Comparison of ENCODE assay signal across 8 mouse cellular contexts in genomic region chr7:67788713-67789112, GRCm38 (mm10). TPM values are rescaled to one million over a fixed set of nuclear protein-coding genes. Genes with fewer than 3 reads are reported as not detected.
DNase-seq lines count a peak whose midpoint lies in the region; ATAC-seq and TF ChIP-seq lines count a peak whose summit lies in the region.

No protein-coding gene starts in this region.

- H3K79me3 ChIP-seq in C2C12 (ENCODE audit: low read depth): no peaks in the 10 kb centered on the region

- no peak overlapping the region for H3K27ac ChIP-seq in kidney, embryonic 15.5 days
- H3K27ac ChIP-seq in limb, embryonic 14.5 days (replicated peaks; ENCODE audit: low read depth, low read length): peak overlapping the region; percentile 55; the same call in 1 of the 2 replicates
- no peak overlapping the region for H3K27ac ChIP-seq in neural tube, embryonic 11.5 days (ENCODE audit: low read depth, low read length)

- peak overlapping the region; percentile 24; the same call in 1 of the 2 replicates for H3K4me2 ChIP-seq in kidney, embryonic 15.5 days
- peak overlapping the region; percentile 36; the same call in 1 of the 2 replicates for H3K4me2 ChIP-seq in limb, embryonic 14.5 days (replicated peaks; ENCODE audit: low read depth, low read length, severe bottlenecking)
- no peak overlapping the region for H3K4me2 ChIP-seq in neural tube, embryonic 11.5 days (ENCODE audit: low read depth)

- 0 out of 2 replicates have a peak, but pooled peaks have one; percentile 22 for ATAC-seq in kidney, embryonic 15.5 days (replicated peaks; ENCODE audit: low FRiP score)
- peak; percentile 72; the same call in 1 of the 2 replicates for ATAC-seq in limb, embryonic 14.5 days (ENCODE audit: low FRiP score, low read depth)
- ATAC-seq in neural tube, embryonic 11.5 days (ENCODE audit: insufficient read depth, low FRiP score, low TSS enrichment): no peak; the same call in 1 of the 2 replicates

- no peak for TF ChIP-seq POLR2A in limb, embryonic 14.5 days (IDR thresholded peaks at IDR 0.05; ENCODE audit: borderline replicate concordance, extremely low read depth, insufficient read depth, insufficient read length)

- 12% methylated on average over 10 of the region's 10 CpGs for WGBS in kidney, embryonic 15.5 days
- WGBS in limb, embryonic 14.5 days: 7% methylated on average over 10 of the region's 10 CpGs
- WGBS in neural tube, embryonic 11.5 days: 13% methylated on average over 10 of the region's 10 CpGs

- H3K4me1 ChIP-seq in kidney, embryonic 15.5 days: peaks cover 4% of the 10 kb centered on the region
- peaks cover 10% of the 10 kb centered on the region for H3K4me1 ChIP-seq in limb, embryonic 14.5 days (ENCODE audit: control insufficient read depth, insufficient read depth, low read length)
- H3K4me1 ChIP-seq in neural tube, embryonic 11.5 days (ENCODE audit: control insufficient read depth, insufficient read depth, low read length): no peaks in the 10 kb centered on the region

- H3K36me3 ChIP-seq in C2C12 (ENCODE audit: control insufficient read depth, insufficient read depth): no peaks in the 10 kb centered on the region
- H3K36me3 ChIP-seq in kidney, embryonic 15.5 days: no peaks in the 10 kb centered on the region
- H3K36me3 ChIP-seq in limb, embryonic 14.5 days (ENCODE audit: control insufficient read depth, insufficient read depth, low read length): no peaks in the 10 kb centered on the region
- H3K36me3 ChIP-seq in neural tube, embryonic 11.5 days (ENCODE audit: control insufficient read depth, insufficient read depth, low read length): no peaks in the 10 kb centered on the region

- no peaks in the 10 kb centered on the region for H3K9me3 ChIP-seq in kidney, embryonic 15.5 days (replicated peaks)
- H3K9me3 ChIP-seq in limb, embryonic 14.5 days (ENCODE audit: control insufficient read depth, low read length): no peaks in the 10 kb centered on the region
- no peaks in the 10 kb centered on the region for H3K9me3 ChIP-seq in neural tube, embryonic 11.5 days (ENCODE audit: control insufficient read depth, low read length)

- H3K79me2 ChIP-seq in C2C12 (ENCODE audit: control insufficient read depth, insufficient read depth): no peaks in the 10 kb centered on the region

- peaks cover 28% of the 10 kb centered on the region for H3K27me3 ChIP-seq in C2C12 (ENCODE audit: control insufficient read depth, insufficient read depth, insufficient read length)
- no peaks in the 10 kb centered on the region for H3K27me3 ChIP-seq in kidney, embryonic 15.5 days
- H3K27me3 ChIP-seq in limb, embryonic 14.5 days (ENCODE audit: control insufficient read depth, insufficient read depth, low read length): no peaks in the 10 kb centered on the region
- no peaks in the 10 kb centered on the region for H3K27me3 ChIP-seq in neural tube, embryonic 11.5 days (ENCODE audit: control insufficient read depth, insufficient read depth, low read length)

- H3K4me3 ChIP-seq in C2C12 (ENCODE audit: insufficient read depth, poor library complexity, severe bottlenecking): no peak overlapping the region
- no peak overlapping the region for H3K4me3 ChIP-seq in kidney, embryonic 15.5 days (replicated peaks)
- H3K4me3 ChIP-seq in limb, embryonic 14.5 days (replicated peaks; ENCODE audit: low read length): no peak overlapping the region
- H3K4me3 ChIP-seq in neural tube, embryonic 11.5 days (ENCODE audit: low read depth, low read length): no peak overlapping the region

- H3K9ac ChIP-seq in kidney, embryonic 15.5 days: no peak overlapping the region
- H3K9ac ChIP-seq in limb, embryonic 14.5 days (ENCODE audit: low read depth, low read length, severe bottlenecking): no peak overlapping the region
- no peak overlapping the region for H3K9ac ChIP-seq in neural tube, embryonic 11.5 days (ENCODE audit: low read length)

- DNase-seq in adrenal gland, adult 8-10 months: peak; percentile 61
- peak; percentile 59 for DNase-seq in embryo, embryonic 11.5 days (ENCODE audit: low read depth, low spot score)
- peak; percentile 52 to 61 for DNase-seq in heart, adult 9 months (ENCODE audit: low spot score in 2 of 2)
- peak; percentile 81 for DNase-seq in limb, embryonic 14.5 days (ENCODE audit: low spot score)
- DNase-seq in neural tube, embryonic 11.5 days (ENCODE audit: low spot score): peak; percentile 75
- peak; percentile 51 for DNase-seq in testis, postnatal 14 days (ENCODE audit: low spot score)

- no peak overlapping the region for H3ac ChIP-seq in C2C12 (ENCODE audit: control insufficient read depth, insufficient read length, low read depth)

- peak; percentile 31 for TF ChIP-seq CTCF in C2C12 (IDR thresholded peaks at IDR 0.05; ENCODE audit: control insufficient read depth, insufficient read depth, insufficient read length)

TF ChIP-seq in C2C12, 6 proteins besides CTCF, POLR2A, EP300 and RAD21:
- no peak for TF ChIP-seq FOSL1 (IDR thresholded peaks at IDR 0.05; ENCODE audit: insufficient read depth, low read length, poor library complexity, severe bottlenecking)
- no peak for TF ChIP-seq USF1 (IDR thresholded peaks at IDR 0.05; ENCODE audit: low read depth)
- no peak for TF ChIP-seq MYOG (IDR thresholded peaks at IDR 0.05; ENCODE audit: control insufficient read depth, extremely low read depth, insufficient read length)
- TF ChIP-seq CEBPB (IDR thresholded peaks at IDR 0.05; ENCODE audit: low read depth): no peak
- no peak for TF ChIP-seq MAX (IDR thresholded peaks at IDR 0.05)
- no peak for TF ChIP-seq MYOD1 (IDR thresholded peaks at IDR 0.05; ENCODE audit: control insufficient read depth, insufficient read length, low read depth)

RNA-seq across cellular contexts. Expression of gene Synm, which starts 29.2 kb away (rescaled TPM):
- polyA plus RNA-seq in C2C12 (2012; fragmentation: generic; extraction: Trizol): 0.14 TPM
- total RNA-seq in adrenal gland, adult 8-10 months (2022): 10 to 100 TPM; 10.1 to 18.0 (median 12.0) TPM
- 0.99 and 1.4 TPM in 2 replicates for polyA plus RNA-seq in kidney, embryonic 15.5 days (2015; fragmentation: Nextera tagmentation; extraction: Ambion mirVana)
- polyA plus RNA-seq in limb, embryonic 14.5 days (2012; rRNA removed): 0.58 and 0.63 TPM in 2 replicates
- polyA plus RNA-seq in limb, embryonic 14.5 days (2014; fragmentation: Nextera tagmentation; extraction: Ambion mirVana): 1.2 and 1.4 TPM in 2 replicates
- polyA plus RNA-seq in neural tube, embryonic 11.5 days (2014; fragmentation: Nextera tagmentation; extraction: Ambion mirVana): 3.8 and 5.8 TPM in 2 replicates
